Mouse (Mus musculus) bone marrow macrophage, adult 2 months (primary cell): ENCODE data around the gene Enpp1. TPM values are rescaled to one million over a fixed set of nuclear protein-coding genes. Genes with fewer than 3 reads are reported as not detected.

Source experiments
- H3K27ac ChIP-seq: 2 replicates; pipeline ENCODE4 v1.5.1; 2012; ENCODE audit warnings: low read depth, low read length; ENCODE audit not compliant: insufficient read depth
- H3K4me1 ChIP-seq: 2 replicates; pipeline ENCODE4 v1.6.1; 2012; ENCODE audit warnings: low read length; ENCODE audit not compliant: control insufficient read depth, insufficient read depth
- H3K4me3 ChIP-seq: 2 replicates; pipeline ENCODE4 v1.5.1; 2012; ENCODE audit warnings: mild to moderate bottlenecking, low read length, moderate library complexity; ENCODE audit not compliant: insufficient read depth
- CTCF ChIP-seq: IDR thresholded peaks from 2 replicates; pipeline ENCODE4 v1.5.1; 2012; ENCODE audit warnings: low read depth, mild to moderate bottlenecking, low read length, moderate library complexity
- POLR2A ChIP-seq: IDR thresholded peaks from 2 replicates; pipeline ENCODE4 v1.6.1; 2012; ENCODE audit warnings: mild to moderate bottlenecking, low read depth, low read length, borderline replicate concordance
- polyA plus RNA-seq: library from polyadenylated mRNA; stranded (reverse); fragments of >200 nt; gene quantifications from 2 replicates; pipeline ENCODE4 v1.2.4, GENCODE M21; 2012; ENCODE audit not compliant: missing spikeins, insufficient read depth, insufficient read length

Gene Enpp1
- polyA plus RNA-seq, 1 experiment: 5.1 TPM

- Histone ChIP-seq H3K27ac (no peak overlapping the region), H3K4me1 (no peaks in the 10 kb centered on the region), H3K4me3 (no peak overlapping the region)
- no peak for TF ChIP-seq CTCF
- TF ChIP-seq POLR2A: no peak
Measured at GRCm38 (mm10) chr10:24735027-24735777, 23.2 kb upstream of the Enpp1 start.

- no peak overlapping the region for H3K27ac ChIP-seq
- no peaks in the 10 kb centered on the region for H3K4me1 ChIP-seq
- H3K4me3 ChIP-seq: no peak overlapping the region
- no peak for TF ChIP-seq CTCF
- TF ChIP-seq POLR2A: no peak
Measured at GRCm38 (mm10) chr10:24727478-24727877, 15.5 kb upstream of the Enpp1 start.

DNA sequence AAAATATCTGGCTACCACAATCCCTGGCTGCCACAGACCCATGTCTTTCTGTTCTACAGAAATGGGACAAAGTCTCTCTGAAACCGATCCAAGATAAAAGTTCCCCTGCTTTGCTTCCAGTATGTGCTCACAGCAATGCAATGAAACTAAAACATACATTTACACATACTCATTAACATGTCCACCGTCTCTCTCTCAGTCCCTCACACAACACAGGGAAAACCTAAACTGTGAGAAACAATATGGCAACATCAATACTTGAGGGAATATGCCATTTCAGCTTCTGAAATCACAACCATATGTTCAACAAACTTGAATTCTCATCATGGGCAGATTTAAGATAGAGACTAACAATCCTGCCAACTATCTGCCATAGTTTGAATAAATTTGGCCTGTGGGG, 13.2 kb upstream of the Enpp1 start:
- Histone ChIP-seq H3K4me3 (no peak overlapping the region), H3K4me1 (no peaks in the 10 kb centered on the region), H3K27ac (no peak overlapping the region)
- TF ChIP-seq CTCF: no peak
- no peak for TF ChIP-seq POLR2A

GRCm38 (mm10) chr10:24721841-24722240, 9.9 kb upstream of the Enpp1 start:
- TF ChIP-seq CTCF (no peak), POLR2A (no peak)
- no peak overlapping the region for H3K27ac ChIP-seq
- no peaks in the 10 kb centered on the region for H3K4me1 ChIP-seq
- H3K4me3 ChIP-seq: no peak overlapping the region

- TF ChIP-seq POLR2A (no peak), CTCF (no peak)
- no peak overlapping the region for H3K27ac ChIP-seq
- no peaks in the 10 kb centered on the region for H3K4me1 ChIP-seq
Measured at GRCm38 (mm10) chr10:24719383-24719782, 7.4 kb upstream of the Enpp1 start.

DNA sequence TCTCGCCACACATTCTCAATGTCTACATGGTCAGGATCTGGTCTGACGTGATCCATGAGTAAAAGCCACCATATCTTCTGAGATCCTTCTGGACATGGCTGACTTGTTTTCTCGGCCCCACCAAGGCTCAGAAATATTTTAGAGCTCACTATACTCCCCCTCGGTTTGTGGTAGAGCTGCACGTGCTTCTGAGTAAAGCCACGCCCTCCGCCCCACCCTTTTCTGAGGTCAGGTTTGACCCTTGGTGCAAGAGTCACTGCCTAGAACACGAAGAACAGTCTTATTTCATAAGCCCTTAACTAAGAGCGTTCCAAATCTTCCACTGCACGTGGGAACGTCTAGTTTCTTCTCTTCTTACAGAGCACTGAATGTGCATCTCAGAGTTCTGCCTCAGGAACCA, 6.8 kb upstream of the Enpp1 start:
- no peak overlapping the region for H3K27ac ChIP-seq
- H3K4me3 ChIP-seq: no peak overlapping the region
- no peaks in the 10 kb centered on the region for H3K4me1 ChIP-seq
- TF ChIP-seq POLR2A: no peak
- TF ChIP-seq CTCF: no peak

More at GRCm38 (mm10) chr10:24719383-24719782, 7.4 kb upstream of the Enpp1 start:
- no peak overlapping the region for H3K4me3 ChIP-seq

GRCm38 (mm10) chr10:24718058-24718457, 6.1 kb upstream of the Enpp1 start:
- H3K4me1 ChIP-seq: no peaks in the 10 kb centered on the region
- no peak for TF ChIP-seq CTCF
- no peak for TF ChIP-seq POLR2A
- no peak overlapping the region for H3K4me3 ChIP-seq
- H3K27ac ChIP-seq: no peak overlapping the region

DNA sequence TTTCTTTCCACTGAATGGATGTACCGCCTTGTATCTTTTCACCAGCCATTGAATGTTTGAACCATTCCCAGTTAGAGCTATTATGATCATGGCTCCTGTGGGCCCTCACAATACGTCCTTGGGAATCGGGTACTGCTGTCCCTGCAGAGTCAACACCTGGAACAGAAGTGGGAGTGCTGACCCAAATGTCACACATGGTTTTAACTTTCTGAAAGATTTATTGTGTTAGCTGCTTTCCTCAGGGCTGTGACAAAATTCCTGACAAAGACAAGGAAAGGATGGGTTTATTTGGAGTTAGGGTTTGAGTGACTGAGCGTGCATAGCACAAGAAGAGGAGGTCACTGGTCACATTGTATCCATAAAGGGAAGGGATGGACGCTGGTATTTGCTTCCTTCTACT, 4.3 kb upstream of the Enpp1 start:
- TF ChIP-seq POLR2A (no peak), CTCF (no peak)
- H3K27ac ChIP-seq: no peak overlapping the region
- no peaks in the 10 kb centered on the region for H3K4me1 ChIP-seq
- no peak overlapping the region for H3K4me3 ChIP-seq

- Histone ChIP-seq H3K4me1 (peaks cover 3% of the 10 kb centered on the region), H3K4me3 (no peak overlapping the region), H3K27ac (no peak overlapping the region)
- TF ChIP-seq POLR2A (no peak), CTCF (no peak)
Measured at GRCm38 (mm10) chr10:24712901-24713300, 942 bp upstream of the Enpp1 start.

GRCm38 (mm10) chr10:24712367-24712761, 405 bp upstream of the Enpp1 start:
- peak overlapping the region; percentile 85 for H3K4me3 ChIP-seq
- H3K27ac ChIP-seq: 0 out of 2 replicates have a peak overlapping the region, but pooled peaks have one; percentile 12
- H3K4me1 ChIP-seq: peaks cover 3% of the 10 kb centered on the region
- TF ChIP-seq POLR2A: no peak
- no peak for TF ChIP-seq CTCF

DNA sequence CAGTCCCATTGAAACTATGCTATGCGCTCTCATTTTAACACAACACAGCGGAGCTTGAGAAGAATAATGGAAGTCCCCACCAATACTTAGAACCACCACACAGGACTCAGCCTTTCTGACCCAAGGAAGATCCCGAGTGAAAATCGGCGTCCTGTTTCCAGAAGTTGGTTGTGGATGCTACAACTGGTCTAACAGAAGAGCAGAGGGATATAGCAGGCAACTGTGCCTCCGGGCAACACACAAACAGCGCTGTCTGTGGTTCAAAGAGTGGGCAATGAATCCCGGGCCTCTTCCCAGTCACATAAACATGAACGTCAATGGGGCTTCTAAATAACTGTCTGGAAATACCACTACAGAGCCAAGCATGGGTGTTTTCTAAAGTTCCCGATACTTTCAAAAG, 888 bp downstream of the Enpp1 start:
- TF ChIP-seq POLR2A (no peak), CTCF (no peak)

More for the DNA sequence above, 888 bp downstream of the Enpp1 start:
- Histone ChIP-seq H3K4me1 (peaks cover 3% of the 10 kb centered on the region), H3K27ac (no peak overlapping the region), H3K4me3 (peak overlapping the region; percentile 85)
